Mouse (Mus musculus): ENCODE data around the gene Pla2g12b. TPM values are rescaled to one million over a fixed set of nuclear protein-coding genes. Genes with fewer than 3 reads are reported as not detected.

The Pla2g12b gene
- polyA plus RNA-seq (2017; shearing (Covaris generic)), result not detected

GRCm38 (mm10) chr10:59402899-59403792 lies at the start of gene Pla2g12b:
Gene Pla2g12b, plus strand, starts transcription at chr10:59403660.

GRCm38 (mm10) chr10:59395461-59395860 lies 8.0 kb upstream of the Pla2g12b start, which contains the start of gene Gm10273:
Gene Gm10273, plus strand, starts transcription at chr10:59395632.

GRCm38 (mm10) chr10:59441735-59442134 lies 38.3 kb downstream of the Pla2g12b start, which contains the start of gene Oit3:
Gene Oit3, minus strand, starts transcription at chr10:59441778.

Other genes starting within 250 kb of the Pla2g12b start
- 1 to 10 TPM in 1 of 2 experiments, under 1 TPM in 1; 0.33 to 1.2 TPM for gene Sept10, start 181.8 kb upstream of the Pla2g12b start, polyA plus RNA-seq (2017; shearing (Covaris generic))
- gene Sowahc, start 181.7 kb upstream of the Pla2g12b start, polyA plus RNA-seq (2017; shearing (Covaris generic)), result under 1 TPM; 0.21 to 0.82 TPM
- gene P4ha1, start 80.4 kb upstream of the Pla2g12b start, polyA plus RNA-seq (2017; shearing (Covaris generic)), result 10 to 100 TPM; 27.2 to 88.8 TPM
- gene Gm10273, start 8.0 kb upstream of the Pla2g12b start, polyA plus RNA-seq (2017; shearing (Covaris generic)), result 100 to 1,000 TPM; 104 to 106 TPM
- gene Oit3, start 38.1 kb downstream of the Pla2g12b start, polyA plus RNA-seq (2017; shearing (Covaris generic)), result 1 to 10 TPM; 1.0 to 1.4 TPM
- gene Gm10322, start 212.4 kb downstream of the Pla2g12b start, polyA plus RNA-seq (2017; shearing (Covaris generic)), result under 1 TPM in 1 of 2 experiments, not detected in 1; 0.77 TPM
- 10 to 100 TPM; 15.6 to 21.5 TPM for gene Mcu, start 213.0 kb downstream of the Pla2g12b start, polyA plus RNA-seq (2017; shearing (Covaris generic))

All from activated CD4-positive, CD25-positive, alpha-beta regulatory T cell (primary cell).